Mouse (Mus musculus) cerebellum, adult (tissue): ENCODE measurements at regions not wholly inside any gene's neighbourhood (a gene's known extent, or its start where the extent isn't known, plus 50 kb on each side); places are given as distances from the start of the nearest gene placed in this dataset.

ENCODE experiments used
- ATAC-seq: cut with Nextera tagmentation; 2 replicates; pipeline ENCODE4 v1.9.2; 2017; ENCODE audit warnings: mild to moderate bottlenecking, moderate library complexity, mixed read lengths; ENCODE audit not compliant: insufficient number of reproducible peaks, low FRiP score, low TSS enrichment

DNA sequence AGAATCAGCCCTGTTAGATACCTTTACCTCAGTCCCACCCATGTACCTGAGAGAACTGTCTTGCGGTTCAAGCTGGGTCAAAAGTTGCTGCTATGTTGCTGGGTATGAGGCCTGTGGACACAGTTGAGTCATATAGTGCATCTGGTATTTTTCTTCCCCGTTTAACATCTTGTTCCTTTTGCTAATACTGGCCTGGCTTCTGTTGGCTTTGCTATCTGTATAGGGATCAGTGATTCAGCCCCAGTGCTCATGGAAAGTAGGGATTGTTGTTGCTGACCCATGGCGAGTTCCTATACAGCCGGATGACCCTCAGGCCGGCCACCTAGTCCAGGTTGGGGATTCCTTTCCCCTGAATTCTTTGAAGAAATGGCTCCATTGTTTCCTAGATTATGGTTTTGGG is 158.3 kb upstream of the Rbms1 start:
- ATAC-seq = no peak

DNA sequence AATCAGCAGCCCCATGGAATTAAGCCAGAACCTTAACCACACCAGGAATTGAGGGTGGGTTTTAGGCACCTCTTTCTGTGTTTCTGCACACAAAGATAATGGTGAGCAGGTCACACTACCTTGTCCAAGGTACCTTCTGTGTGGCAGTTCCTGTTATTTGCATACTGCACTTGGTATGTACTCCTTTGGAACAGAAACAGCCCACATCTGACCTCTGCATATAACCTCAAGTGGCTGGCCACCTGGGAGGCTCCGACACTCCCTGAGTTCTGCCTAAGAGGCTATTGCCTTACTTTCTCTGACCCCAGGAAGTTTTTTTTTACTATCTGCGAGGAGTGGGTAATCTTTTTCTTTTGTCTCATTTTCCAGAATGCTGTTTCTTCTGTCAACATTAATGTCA is 151.6 kb upstream of the Rbms1 start:
- ATAC-seq = no peak

DNA sequence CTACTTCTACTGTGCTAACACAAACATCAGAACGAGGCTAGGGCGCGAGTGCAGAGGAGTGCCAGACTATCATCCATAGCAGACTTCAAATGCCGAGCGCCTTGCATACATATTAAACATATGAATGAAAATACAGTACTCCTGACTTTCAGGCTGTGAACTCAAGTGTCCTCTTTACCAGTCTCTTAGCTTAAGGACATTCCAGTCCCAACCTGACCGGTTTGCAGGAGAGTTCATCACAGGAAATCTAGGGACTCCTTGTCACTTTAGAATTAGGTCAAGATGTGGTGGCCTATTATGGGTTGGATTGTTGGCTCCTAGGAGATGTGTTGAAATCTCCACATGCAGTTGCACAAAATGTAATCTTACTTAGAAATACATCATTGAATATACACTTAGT is 150.9 kb upstream of the Rbms1 start:
- no peak for ATAC-seq

DNA sequence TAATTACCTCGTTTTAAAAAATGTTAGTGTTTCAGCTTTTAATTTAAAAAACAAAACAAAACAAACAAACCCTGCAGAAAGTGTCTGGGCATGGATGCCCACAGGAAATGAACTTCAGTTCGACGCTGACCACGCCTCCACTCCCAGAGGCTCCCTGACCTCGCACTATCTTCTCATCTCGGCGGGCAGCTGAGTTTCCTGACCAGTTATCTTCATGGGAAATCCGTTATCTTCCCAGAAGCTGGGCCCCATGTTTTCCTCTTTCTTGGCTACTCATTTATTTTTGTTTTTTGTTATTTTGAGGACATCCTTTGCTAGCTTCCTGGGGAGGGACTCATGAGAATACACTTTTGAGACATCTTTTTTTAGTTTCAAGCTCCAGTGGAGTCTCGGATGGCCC is 147.6 kb upstream of the Rbms1 start:
- no peak for ATAC-seq

DNA sequence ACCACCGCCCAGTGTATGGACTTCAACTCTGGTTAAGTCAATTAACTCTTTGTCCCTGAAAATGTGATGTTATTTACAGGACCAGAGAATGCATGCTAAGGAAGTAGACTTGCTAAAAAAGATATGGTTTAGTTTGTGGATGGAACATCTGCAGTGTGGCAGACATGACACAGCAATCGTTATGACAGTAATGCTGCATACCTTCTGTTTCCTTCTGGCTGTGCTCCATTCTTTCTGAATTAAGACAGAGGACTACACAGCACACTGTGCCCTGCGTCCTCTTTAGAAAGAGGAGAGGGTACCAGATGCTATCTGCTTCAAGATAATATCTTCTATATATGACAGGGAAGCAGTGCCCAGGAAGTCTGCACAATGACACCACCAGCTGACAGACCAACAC is 146.6 kb upstream of the Rbms1 start:
- ATAC-seq = no peak

DNA sequence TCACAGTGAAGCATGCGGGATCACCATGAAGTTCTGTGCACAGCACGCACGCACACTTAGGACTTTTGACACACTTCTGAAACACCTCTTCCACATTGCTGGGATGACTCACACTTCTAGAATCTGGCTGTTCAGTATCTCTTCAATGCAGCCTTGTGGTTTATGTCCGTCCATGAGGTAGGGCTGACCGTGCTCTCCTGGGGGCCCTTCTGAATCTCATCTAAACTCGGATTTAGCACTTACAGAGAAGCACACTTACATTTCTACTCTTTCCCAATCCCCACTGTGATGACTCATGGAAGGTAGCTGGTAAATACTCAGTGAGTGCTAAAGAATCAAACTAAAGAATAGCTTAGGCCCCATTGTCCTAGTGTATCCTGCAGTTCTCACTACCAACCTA is 142.2 kb upstream of the Rbms1 start:
- 0 out of 2 replicates have a peak, but pooled peaks have one; percentile 15 for ATAC-seq

DNA sequence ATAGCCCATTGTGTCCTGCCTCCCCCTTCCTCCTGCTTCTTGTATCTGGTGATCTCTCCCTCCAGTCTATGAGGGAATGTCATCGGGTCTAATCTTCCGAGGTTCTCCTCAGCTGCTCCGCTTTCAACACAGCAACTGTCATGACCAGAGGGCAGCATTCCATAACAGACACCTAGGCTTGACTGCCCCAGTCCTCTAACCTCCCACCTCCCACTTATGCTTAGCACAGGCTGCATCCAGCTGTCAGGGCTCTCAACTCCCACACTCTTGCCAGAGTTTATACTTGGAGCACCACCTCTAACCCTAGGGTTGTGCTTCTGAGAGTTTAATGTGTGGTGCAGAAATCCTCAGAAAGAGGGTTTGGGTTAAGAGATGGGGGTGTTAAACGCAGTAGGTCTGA is 137.9 kb upstream of the Rbms1 start:
- no peak for ATAC-seq

DNA sequence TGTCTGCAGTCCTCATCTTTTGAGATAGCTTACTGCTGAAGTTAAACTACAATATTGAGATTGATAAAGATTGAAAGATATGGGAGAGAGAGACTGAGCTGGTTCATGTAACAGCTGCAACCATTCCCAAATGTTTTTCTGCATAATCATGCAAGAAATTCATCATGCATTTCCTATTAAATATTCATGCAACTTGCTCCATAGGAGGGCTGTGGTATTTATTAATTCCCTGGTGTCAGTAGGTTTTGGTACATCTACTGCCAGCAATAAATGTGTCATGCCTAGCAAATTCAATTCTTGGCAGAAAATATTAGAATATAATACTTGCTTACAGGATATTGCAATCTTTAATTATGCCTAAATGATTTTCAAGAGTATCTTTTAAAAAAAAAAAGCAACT is 125.5 kb upstream of the Rbms1 start:
- no peak for ATAC-seq

DNA sequence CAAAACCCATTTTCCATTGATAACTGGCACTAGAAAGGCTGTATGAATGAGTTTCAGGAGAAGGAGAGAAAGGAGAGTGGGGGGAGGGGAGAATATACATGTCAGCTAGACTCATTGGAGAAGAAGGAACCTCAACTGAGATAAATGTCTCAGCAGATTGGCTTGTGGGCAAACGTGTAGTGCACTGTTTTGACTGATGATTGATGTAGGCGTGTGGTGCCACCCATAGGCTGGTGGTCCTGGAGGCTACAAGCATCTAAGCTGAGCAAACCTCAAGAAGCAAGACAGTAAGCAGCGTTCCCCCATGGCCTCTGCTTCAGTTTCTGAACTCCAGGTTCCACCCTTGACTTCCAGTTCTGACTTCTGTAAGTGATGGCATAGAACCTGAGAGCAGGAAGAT is 121.8 kb upstream of the Rbms1 start:
- no peak for ATAC-seq

DNA sequence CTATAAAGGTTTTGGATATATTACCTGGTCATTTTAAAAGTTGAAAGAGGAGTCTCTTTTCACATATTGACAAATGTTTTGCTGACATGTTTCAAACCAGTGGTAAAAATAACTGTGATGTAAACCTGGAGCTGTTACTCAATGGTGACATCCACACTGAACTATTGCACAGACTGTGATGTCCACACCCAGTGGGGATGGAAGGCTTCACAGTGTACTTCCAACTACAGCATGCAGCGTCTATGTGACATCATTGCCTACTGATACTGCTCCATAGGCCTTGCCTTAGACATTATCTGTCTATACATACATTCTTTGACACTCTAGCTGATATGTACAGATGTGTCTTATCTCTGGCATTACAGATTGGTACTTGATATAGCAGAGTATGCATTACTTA is 120.1 kb upstream of the Rbms1 start:
- ATAC-seq = no peak

DNA sequence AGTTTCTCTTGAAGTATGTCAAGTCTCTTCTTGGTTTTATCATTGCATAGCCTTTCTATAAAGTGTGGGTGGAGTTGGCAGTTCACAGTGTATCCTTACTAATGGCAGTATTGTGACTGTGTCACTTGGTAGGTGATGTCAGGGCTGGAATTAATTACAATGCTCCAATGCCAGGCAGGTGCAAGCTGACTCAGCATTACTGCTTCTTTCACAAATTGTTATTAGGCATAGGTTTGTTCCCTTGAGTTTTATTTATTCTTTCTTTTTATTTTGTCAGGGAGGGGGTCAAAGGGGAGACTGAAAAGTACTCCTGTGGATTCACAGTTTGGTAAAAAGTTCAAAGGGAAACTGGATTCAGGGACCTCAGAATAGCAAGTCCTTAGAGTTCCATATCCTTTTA is 119.6 kb upstream of the Rbms1 start:
- no peak for ATAC-seq

DNA sequence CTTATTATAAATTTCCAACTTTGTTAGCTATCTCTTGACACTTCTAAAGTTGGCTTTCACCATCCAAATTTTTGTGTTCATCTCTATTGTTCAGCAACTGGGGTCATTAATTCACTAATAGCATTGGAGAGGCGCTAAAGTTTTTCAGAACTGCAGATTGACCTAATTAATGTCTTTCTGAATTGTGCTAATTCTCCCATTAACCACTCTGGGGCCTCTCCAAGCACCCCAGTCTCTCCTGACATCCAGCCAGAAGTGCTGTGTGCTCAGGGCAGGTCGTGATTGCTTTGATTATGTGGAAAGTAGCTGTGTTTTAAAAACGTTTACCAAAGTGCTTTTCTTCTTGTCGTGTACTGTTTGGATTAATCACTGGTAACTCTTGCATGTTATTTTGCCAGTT is 117.0 kb upstream of the Rbms1 start:
- no peak for ATAC-seq

DNA sequence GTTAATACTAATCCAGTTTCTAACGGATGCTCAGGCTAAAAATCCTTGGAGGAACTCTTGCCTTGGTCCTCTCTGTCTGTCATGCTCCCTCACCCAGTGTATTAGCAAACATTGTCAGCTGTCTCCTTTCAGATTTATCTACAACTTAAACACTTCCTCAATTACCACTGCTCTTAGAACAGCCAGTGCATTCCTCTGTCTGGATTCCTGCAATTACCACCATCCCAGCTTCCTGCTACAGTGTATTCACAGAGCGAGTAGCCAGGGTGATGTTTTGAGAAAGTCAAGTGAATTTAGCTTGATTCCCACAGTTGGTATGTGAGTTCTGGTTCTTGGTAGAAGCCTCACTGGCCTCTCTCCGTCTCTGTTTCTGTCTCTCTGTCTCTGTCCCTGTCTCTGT is 108.0 kb upstream of the Rbms1 start:
- no peak for ATAC-seq

DNA sequence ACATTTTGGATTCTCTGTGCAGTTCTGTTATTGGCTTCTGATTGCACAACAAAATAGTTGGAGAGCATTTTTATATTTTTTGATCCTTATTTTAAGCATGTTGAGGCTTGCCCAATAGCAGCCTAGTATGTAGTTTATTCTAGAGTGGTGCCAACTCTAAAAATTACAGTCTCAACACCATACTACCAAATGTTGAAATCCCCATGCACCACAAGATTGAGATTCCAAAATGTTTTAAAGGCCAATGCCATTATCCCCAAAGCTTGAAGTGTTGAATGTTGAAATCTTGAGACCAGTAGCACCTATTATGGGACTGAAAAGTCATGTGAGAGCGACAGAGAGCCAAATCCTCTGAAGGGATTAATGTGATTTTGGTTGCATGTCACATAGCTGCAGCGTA is 104.9 kb upstream of the Rbms1 start:
- no peak for ATAC-seq

DNA sequence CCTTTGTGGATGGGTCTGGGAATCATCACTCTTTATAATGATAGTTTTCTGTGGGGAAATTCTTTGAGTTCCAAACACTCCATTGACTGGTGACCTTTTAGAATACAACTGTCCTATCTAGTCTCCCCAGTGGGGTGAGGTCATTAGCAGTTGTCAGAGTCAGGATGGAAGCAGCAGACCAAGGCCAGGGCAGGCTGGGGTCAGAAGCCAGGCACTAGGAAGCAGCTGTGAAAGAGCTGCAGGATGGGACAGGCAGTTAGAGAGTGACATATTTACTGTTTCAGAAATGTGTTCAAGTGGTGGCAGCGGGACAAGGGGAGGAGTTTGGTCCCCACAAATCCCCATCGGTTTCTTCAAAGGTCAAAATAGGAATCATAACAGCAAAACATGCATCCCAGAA is 99.1 kb upstream of the Rbms1 start:
- ATAC-seq = no peak

DNA sequence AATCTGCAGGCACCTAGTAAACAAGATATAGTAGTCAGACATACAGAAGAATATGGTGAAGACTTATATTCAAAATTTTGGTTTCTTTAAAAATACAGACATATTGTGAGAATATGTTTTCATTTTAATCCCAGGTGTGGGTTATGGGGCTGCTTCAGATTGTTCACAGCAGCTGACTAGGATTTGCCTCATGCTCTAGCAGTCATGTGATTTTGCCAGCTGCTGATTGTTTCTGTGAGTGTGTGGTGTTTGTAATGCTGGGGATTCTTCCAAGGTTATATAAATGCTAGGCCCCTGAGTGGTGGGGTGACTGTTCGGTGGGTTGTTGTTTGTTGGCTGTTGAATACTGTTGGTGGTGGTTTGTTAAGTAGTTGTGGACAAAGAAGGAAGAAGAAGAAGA is 97.9 kb upstream of the Rbms1 start:
- no peak for ATAC-seq

DNA sequence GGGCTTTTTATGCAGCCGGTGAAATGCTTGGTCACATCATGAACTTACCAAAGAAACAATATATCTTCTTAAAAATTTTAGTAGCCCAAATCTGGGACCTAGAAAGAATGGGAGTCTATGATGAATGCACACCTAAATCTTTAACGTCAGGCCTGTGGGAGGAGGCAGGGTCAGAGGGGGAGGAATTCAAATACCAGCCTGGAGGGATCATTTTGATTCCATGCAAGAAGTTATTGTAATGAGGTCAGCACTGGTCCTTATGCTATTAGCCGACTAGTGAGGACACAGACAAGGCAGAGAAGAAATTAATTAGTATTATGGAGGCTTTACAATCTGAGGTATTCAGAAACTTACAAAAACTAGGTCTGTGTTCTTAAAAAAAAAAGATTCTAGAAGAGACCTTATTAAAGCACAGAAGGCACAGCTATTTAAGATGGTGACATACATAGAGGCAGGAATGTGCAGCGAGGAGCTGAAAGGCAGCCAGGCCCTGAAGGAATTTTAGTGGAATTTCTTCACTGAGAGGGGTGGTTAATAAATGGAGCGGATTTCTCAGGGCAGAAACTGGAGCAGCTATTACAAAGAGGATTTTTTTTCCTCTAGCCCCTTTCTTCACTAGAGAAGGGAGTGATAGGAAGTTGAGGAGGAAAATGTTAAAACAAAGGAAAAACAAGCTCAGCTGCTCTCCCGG is 95.7 kb upstream of the Rbms1 start:
- no peak; the same call in 1 of the 2 replicates for ATAC-seq

DNA sequence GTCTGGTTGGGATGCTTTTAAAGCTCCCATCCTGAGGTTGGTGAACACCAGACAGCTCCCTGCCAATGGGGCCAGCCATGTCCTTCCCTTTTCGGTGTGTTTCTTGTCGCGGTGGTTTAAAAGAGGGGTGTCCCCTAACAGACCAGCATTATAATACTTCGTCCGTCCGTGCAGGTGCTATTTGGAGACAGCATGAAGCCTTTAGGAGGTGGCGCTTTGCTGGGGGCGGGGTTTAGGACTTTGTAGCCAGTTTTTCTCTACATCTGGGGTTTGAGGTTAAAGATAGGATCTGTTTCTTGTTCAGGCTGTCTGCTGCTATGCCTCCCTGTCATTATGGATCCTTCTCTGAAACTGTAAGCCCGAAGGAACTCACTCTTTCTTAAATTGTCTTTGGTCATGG is 89.3 kb upstream of the Rbms1 start:
- no peak for ATAC-seq

DNA sequence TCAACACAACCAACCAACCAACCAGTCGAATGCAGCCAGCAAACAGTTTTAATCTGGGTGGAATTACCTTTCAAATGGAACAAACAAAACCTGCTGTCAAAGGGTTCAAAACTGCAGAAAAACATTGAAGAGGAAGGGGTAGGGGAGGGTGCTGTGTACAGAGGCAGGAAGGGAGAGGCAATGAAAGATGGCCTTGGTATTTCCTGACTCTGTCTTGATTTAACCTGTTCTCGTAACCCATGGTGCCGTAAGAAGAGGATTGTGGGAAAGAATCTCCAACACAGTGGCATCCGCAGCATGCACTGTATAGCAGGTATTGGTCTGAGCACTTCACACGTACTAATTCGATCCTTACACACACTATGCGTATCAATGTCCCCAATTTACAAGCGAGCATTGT is 88.8 kb upstream of the Rbms1 start:
- ATAC-seq = no peak

DNA sequence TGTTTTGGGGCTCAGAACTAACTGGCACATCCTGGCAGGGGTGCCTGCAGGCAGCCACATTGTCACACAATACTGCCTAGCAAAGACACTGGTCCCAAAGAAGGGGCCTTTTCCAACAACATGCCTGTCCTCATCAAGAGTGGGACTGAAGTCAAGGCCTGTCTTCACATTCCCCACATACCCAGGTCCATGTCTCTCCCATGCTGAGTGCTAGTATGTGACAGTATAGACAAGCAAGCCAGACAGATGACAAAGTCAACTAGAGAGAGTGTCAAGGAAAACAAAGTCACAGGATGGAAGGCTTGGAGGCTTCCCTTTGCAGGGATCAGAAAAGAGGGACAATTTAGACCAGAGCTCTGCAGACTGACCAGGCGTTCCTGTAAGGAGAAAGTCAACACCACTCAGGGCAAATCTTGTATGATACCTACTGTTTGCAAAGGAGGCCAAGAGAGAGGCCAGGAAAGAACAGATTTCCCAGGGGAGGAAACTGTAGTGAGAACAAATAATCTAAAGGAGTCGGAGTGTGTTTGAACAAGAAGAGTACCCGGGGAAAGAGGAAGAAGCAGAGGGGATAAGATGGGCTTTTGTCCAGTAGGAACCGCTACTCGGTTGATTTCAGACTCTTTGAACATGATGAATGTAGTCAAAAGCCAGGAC is 83.2 kb upstream of the Rbms1 start:
- ATAC-seq = no peak

DNA sequence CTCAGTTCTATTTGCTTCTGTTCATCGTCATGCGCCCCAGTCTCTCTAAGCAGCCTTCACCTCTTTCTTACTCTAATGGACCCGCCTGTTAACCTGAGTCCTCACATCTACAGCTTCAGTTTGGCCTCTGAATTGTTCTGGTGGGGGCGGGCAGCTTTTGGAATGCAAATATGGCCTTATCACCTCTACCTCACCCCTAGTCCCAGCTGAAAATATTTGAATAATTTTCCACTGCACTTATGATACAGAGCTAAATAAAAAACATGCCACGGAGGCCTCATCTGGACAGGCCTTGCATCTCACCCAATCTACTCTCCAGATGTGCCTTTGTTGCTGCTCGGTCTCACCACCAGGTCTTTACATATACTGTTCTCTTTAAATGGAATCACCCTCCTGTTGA is 82.5 kb upstream of the Rbms1 start:
- no peak for ATAC-seq

DNA sequence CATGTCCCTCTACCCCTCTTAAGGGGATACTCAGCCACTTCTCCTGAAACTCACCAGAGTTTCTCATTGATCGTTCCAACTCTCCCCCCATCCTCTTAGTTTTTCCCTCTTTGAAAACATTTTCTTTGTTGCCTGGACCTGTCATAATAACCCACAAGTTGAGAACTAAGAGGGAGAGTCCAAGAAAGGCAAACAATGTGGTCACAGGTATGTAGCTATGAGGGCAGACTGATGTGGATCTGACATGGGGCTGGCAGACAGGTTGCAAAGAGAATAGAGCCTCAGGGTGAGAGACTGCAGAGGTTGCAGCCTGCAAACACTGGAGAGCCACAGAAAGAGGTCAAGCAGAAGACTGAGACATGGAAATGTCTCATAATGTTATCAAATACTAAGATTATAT is 69.9 kb upstream of the Rbms1 start:
- no peak for ATAC-seq
